Mouse (Mus musculus): ENCODE measurements around the gene Gm30191.

- no peak for TF ChIP-seq CTCF (IDR thresholded peaks at IDR 0.05; ENCODE audit: borderline replicate concordance, insufficient read depth, low read depth, low read length)
- no peak for TF ChIP-seq POLR2A (IDR thresholded peaks at IDR 0.05; ENCODE audit: borderline replicate concordance, insufficient read depth, low read length)
Measured at GRCm38 (mm10) chr4:134288397-134289256, 41.9 kb downstream of the Gm30191 start.
